Mouse (Mus musculus) stomach, postnatal 0 days (tissue): Measurements from ENCODE around the gene Banp.

Experiments used
- CTCF ChIP-seq: IDR thresholded peaks from 2 replicates; pipeline ENCODE4 v1.5.1; 2016; ENCODE audit warnings: antibody characterized with exemption, low read depth, mild to moderate bottlenecking, moderate library complexity
- EP300 ChIP-seq: optimal IDR thresholded peaks from 2 replicates; pipeline ENCODE3; 2016; ENCODE audit warnings: antibody characterized with exemption

DNA sequence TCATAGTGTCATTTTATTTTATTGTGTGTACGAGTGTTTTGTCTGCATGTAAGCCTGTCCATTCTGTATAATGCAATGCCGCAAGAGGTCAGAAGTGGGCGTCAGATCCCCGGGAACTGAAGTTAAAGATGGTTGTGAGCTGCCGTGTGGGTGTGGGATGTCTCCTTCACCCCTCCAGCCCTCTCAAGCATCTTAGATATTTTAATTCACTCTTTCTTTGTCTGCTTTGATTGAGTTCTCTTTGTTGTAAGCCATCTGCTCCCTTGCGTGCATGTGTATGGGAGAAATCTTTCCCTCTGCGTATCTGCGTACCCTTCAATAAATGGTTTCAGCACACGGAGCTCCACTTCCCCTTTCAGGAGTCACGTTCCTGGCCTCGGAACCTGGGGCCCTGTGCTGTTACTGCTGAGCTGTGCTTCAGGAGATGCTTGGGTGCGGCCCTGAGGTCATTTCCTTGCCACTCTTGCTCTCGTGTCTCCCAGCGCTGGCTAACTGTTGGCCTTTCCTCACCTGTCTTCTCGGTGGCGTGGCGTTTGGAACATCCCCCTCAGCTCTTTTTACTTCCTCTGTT lies 22.0 kb downstream of the Banp start:
- TF ChIP-seq CTCF (peak; percentile 30; the same call in 1 of the 2 replicates), EP300 (no peak)
